Mouse (Mus musculus) adrenal gland, adult 8-10 months (tissue): Measurements from ENCODE around the gene Ephb6. TPM values are rescaled to one million over a fixed set of nuclear protein-coding genes. Genes with fewer than 3 reads are reported as not detected.
"Not testable (repeated sequence)": the region's sequence is repeated elsewhere in the genome, so short reads cannot be mapped to it uniquely, and the experiment has no call there.

Experiments used
- DNase-seq: peaks from one replicate; pipeline ENCODE4 v3.0.0; 2022
- total RNA-seq, 4 experiments: library from RNA; stranded (reverse); gene quantifications; 2 replicates each; pipeline ENCODE4 v1.2.4; 2022

Gene Ephb6
- total RNA-seq: 10 to 100 TPM in 2 of 4 experiments, 1 to 10 TPM in 2; 7.0 to 13.7 (median 11.0) TPM

GRCm38 (mm10) chr6:41605061-41605793 lies at the start of gene Ephb6:
Gene Ephb6 (plus strand): TSS chr6:41605482.
- peak; percentile 53 for DNase-seq

- DNase-seq: no peak
Measured at GRCm38 (mm10) chr6:41556389-41556788, 48.9 kb upstream of the Ephb6 start.

- no peak for DNase-seq
Measured at GRCm38 (mm10) chr6:41557468-41557867, 47.8 kb upstream of the Ephb6 start.

- DNase-seq: no peak
Measured at GRCm38 (mm10) chr6:41558271-41558670, 47.0 kb upstream of the Ephb6 start.

- DNase-seq: no peak
Measured at GRCm38 (mm10) chr6:41559331-41559730, 46.0 kb upstream of the Ephb6 start.

GRCm38 (mm10) chr6:41560273-41560672 lies 45.0 kb upstream of the Ephb6 start:
- no peak for DNase-seq

GRCm38 (mm10) chr6:41562598-41562997 lies 42.7 kb upstream of the Ephb6 start:
- DNase-seq: no peak

- not testable (repeated sequence) for DNase-seq
Measured at GRCm38 (mm10) chr6:41563104-41563951, 42.0 kb upstream of the Ephb6 start.

GRCm38 (mm10) chr6:41565261-41565660 lies 40.0 kb upstream of the Ephb6 start:
- DNase-seq: no peak

- DNase-seq: no peak
Measured at GRCm38 (mm10) chr6:41566965-41567364, 38.3 kb upstream of the Ephb6 start.

- DNase-seq: no peak
Measured at GRCm38 (mm10) chr6:41569078-41569477, 36.2 kb upstream of the Ephb6 start.

GRCm38 (mm10) chr6:41576526-41577097 lies 28.7 kb upstream of the Ephb6 start:
- DNase-seq: no peak

- no peak for DNase-seq
Measured at GRCm38 (mm10) chr6:41577297-41577696, 28.0 kb upstream of the Ephb6 start.

- no peak for DNase-seq
Measured at GRCm38 (mm10) chr6:41581295-41581694, 24.0 kb upstream of the Ephb6 start.

GRCm38 (mm10) chr6:41582189-41582588 lies 23.1 kb upstream of the Ephb6 start:
- no peak for DNase-seq

GRCm38 (mm10) chr6:41604401-41605050 lies 756 bp upstream of the Ephb6 start:
- DNase-seq: no peak

- DNase-seq: no peak
Measured at GRCm38 (mm10) chr6:41605794-41606104, 467 bp downstream of the Ephb6 start.

- DNase-seq: peak; percentile 63
Measured at GRCm38 (mm10) chr6:41606214-41606613, 932 bp downstream of the Ephb6 start.

GRCm38 (mm10) chr6:41607637-41608036 lies 2.4 kb downstream of the Ephb6 start:
- DNase-seq: no peak

- no peak for DNase-seq
Measured at GRCm38 (mm10) chr6:41620173-41620798, 15.0 kb downstream of the Ephb6 start.

GRCm38 (mm10) chr6:41621241-41621990 lies 16.1 kb downstream of the Ephb6 start:
- DNase-seq: no peak

GRCm38 (mm10) chr6:41622661-41623060 lies 17.4 kb downstream of the Ephb6 start:
- DNase-seq: no peak
